ENCODE assay signal across 8 mouse cellular contexts in the genomic region with DNA sequence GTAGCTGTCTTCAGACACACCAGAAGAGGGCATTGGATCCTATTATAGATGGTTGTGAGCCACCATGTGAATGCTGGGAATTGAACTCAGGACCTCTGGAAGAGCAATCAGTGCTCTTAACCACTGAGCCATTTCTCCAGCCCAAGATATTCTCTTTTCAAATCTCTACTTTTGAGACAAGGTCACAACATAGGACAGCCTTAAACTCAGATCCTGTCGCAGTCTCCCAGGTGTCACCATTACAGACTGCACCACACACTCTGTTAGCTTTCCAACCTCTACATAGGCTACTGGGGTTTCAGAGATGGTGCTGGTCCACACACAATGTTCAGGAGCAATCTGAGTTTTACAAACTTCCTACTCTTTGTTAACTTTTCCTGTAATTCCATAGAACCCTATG. TPM values are rescaled to one million over a fixed set of nuclear protein-coding genes. Genes with fewer than 3 reads are reported as not detected.
DNase-seq lines count a peak whose midpoint lies in the region; ATAC-seq and TF ChIP-seq lines count a peak whose summit lies in the region.
"Not testable (repeated sequence)": the region's sequence is repeated elsewhere in the genome, so short reads cannot be mapped to it uniquely, and the experiment has no call there.
"Had no signal": no experiment of that assay in that cellular context is flagged by ENCODE, and none has a peak within 500 bp of the region (broad histone marks: within the 10 kb centered on the region; RNA-seq: fewer than 3 reads in every experiment).

No protein-coding gene starts in this region.

- H3K27ac ChIP-seq in ES-Bruce4 (ENCODE audit: insufficient read depth, low read length); hindbrain, embryonic 14.5 days; left cerebral cortex, adult 2 months; midbrain, embryonic 15.5 days: not testable (repeated sequence)
- peak overlapping the region; percentile 95; the same call in 1 of the 2 replicates for H3K27ac ChIP-seq in embryonic facial prominence, embryonic 14.5 days (replicated peaks; ENCODE audit: low read depth, low read length)
- peak overlapping the region; percentile 95 for H3K27ac ChIP-seq in heart, adult 2 months
- peak overlapping the region; percentile 95 for H3K27ac ChIP-seq in liver, postnatal 0 days (ENCODE audit: low read depth)

- WGBS in embryonic facial prominence, embryonic 14.5 days, result 70% methylated on average over 1 of the region's 1 CpGs
- 53% methylated on average over 1 of the region's 1 CpGs for WGBS in heart, adult 2 months
- 86% methylated on average over 1 of the region's 1 CpGs for WGBS in hindbrain, embryonic 14.5 days
- WGBS in liver, postnatal 0 days (ENCODE audit: insufficient replicate concordance), result 71% methylated on average over 1 of the region's 1 CpGs
- 86% methylated on average over 1 of the region's 1 CpGs for WGBS in midbrain, embryonic 15.5 days

- not testable (repeated sequence) for H3K9me3 ChIP-seq in ES-Bruce4 (replicated peaks; ENCODE audit: control insufficient read depth, insufficient read depth, low read length, poor library complexity, severe bottlenecking); embryonic facial prominence, embryonic 14.5 days (ENCODE audit: control insufficient read depth, low read length); hindbrain, embryonic 14.5 days (ENCODE audit: control insufficient read depth, low read length); liver, postnatal 0 days (ENCODE audit: low read length); midbrain, embryonic 15.5 days

- not testable (repeated sequence) for H3K4me3 ChIP-seq in ES-Bruce4 (ENCODE audit: low read depth, low read length)
- peak overlapping the region; percentile 71 for H3K4me3 ChIP-seq in embryonic facial prominence, embryonic 14.5 days (ENCODE audit: low read depth, low read length)
- H3K4me3 ChIP-seq in heart, adult 2 months, result peak overlapping the region; percentile 64
- H3K4me3 ChIP-seq in hindbrain, embryonic 14.5 days (replicated peaks; ENCODE audit: low read length), result peak overlapping the region; percentile 64
- H3K4me3 ChIP-seq in left cerebral cortex, adult 2 months, result peak overlapping the region; percentile 82; the same call in 1 of the 2 replicates
- H3K4me3 ChIP-seq in liver, postnatal 0 days (ENCODE audit: low read depth, low read length), result peak overlapping the region; percentile 76
- H3K4me3 ChIP-seq in midbrain, embryonic 15.5 days, result peak overlapping the region; percentile 64

- not testable (repeated sequence) for H3K4me1 ChIP-seq in ES-Bruce4 (ENCODE audit: control insufficient read depth, insufficient read depth, low read length); heart, adult 2 months (ENCODE audit: control insufficient read depth, insufficient read depth, low read length); liver, postnatal 0 days (ENCODE audit: insufficient read depth)
- 0 out of 2 replicates have a peak, but pooled peaks cover 11% of the 10 kb centered on the region for H3K4me1 ChIP-seq in embryonic facial prominence, embryonic 14.5 days (ENCODE audit: control insufficient read depth, insufficient read depth, low read length)
- H3K4me1 ChIP-seq in hindbrain, embryonic 14.5 days (replicated peaks; ENCODE audit: control insufficient read depth, insufficient read depth, low read length), result peaks cover 19% of the 10 kb centered on the region
- H3K4me1 ChIP-seq in midbrain, embryonic 15.5 days, result peaks cover 30% of the 10 kb centered on the region

- TF ChIP-seq EP300 in ES-Bruce4 (IDR thresholded peaks at IDR 0.05; ENCODE audit: insufficient read depth, low read depth, low read length); heart, adult 2 months (IDR thresholded peaks at IDR 0.05; ENCODE audit: insufficient read depth, low read depth, low read length); liver, postnatal 0 days (IDR thresholded peaks at IDR 0.05; ENCODE audit: low read depth): not testable (repeated sequence)

- H3K9ac ChIP-seq in ES-Bruce4 (ENCODE audit: low read depth, poor library complexity, severe bottlenecking), result peak overlapping the region; percentile 74
- peak overlapping the region; percentile 86 for H3K9ac ChIP-seq in embryonic facial prominence, embryonic 14.5 days (ENCODE audit: low read depth, low read length)
- not testable (repeated sequence) for H3K9ac ChIP-seq in heart, adult 2 months (ENCODE audit: low read depth, low read length)
- H3K9ac ChIP-seq in hindbrain, embryonic 14.5 days, result peak overlapping the region; percentile 71
- peak overlapping the region; percentile 81 for H3K9ac ChIP-seq in liver, postnatal 0 days (replicated peaks)
- H3K9ac ChIP-seq in midbrain, embryonic 15.5 days, result peak overlapping the region; percentile 53; the same call in 1 of the 2 replicates

- not testable (repeated sequence) for H3K79me2 ChIP-seq in heart, adult 2 months (replicated peaks; ENCODE audit: control insufficient read depth, insufficient read depth, low read length)

- ATAC-seq in embryonic facial prominence, embryonic 14.5 days (ENCODE audit: low read depth); hindbrain, embryonic 14.5 days (ENCODE audit: low FRiP score); liver, postnatal 0 days; midbrain, embryonic 15.5 days (replicated peaks): not testable (repeated sequence)

- intact Hi-C loops in heart, adult 2 months (cut with DNase I); left cerebral cortex, adult 2 months (cut with DNase I): not testable (repeated sequence)

- peaks cover 42% of the 10 kb centered on the region for H3K36me3 ChIP-seq in ES-Bruce4 (ENCODE audit: control insufficient read depth, insufficient read depth, low read length, poor library complexity, severe bottlenecking)
- H3K36me3 ChIP-seq in embryonic facial prominence, embryonic 14.5 days (ENCODE audit: control insufficient read depth, insufficient read depth, low read length), result peaks cover 39% of the 10 kb centered on the region
- H3K36me3 ChIP-seq in heart, adult 2 months (ENCODE audit: control insufficient read depth, insufficient read depth, low read length), result not testable (repeated sequence)
- peaks cover 41% of the 10 kb centered on the region for H3K36me3 ChIP-seq in hindbrain, embryonic 14.5 days (replicated peaks; ENCODE audit: control insufficient read depth, insufficient read depth)
- H3K36me3 ChIP-seq in liver, postnatal 0 days (replicated peaks; ENCODE audit: insufficient read depth, low read length), result peaks cover 31% of the 10 kb centered on the region
- H3K36me3 ChIP-seq in midbrain, embryonic 15.5 days (replicated peaks), result peaks cover 17% of the 10 kb centered on the region

- not testable (repeated sequence) for H3K27me3 ChIP-seq in ES-Bruce4 (ENCODE audit: control insufficient read depth, insufficient read depth, low read length, poor library complexity, severe bottlenecking); embryonic facial prominence, embryonic 14.5 days (replicated peaks; ENCODE audit: control insufficient read depth, insufficient read depth, low read length); heart, adult 2 months (ENCODE audit: control insufficient read depth, insufficient read depth, low read length); hindbrain, embryonic 14.5 days (ENCODE audit: control insufficient read depth, insufficient read depth, low read length); liver, postnatal 0 days (ENCODE audit: insufficient read depth, low read length); midbrain, embryonic 15.5 days (replicated peaks)

- not testable (repeated sequence) for DNase-seq in embryonic facial prominence, embryonic 14.5 days (ENCODE audit: low spot score); heart, adult 2 months; hindbrain, embryonic 14.5 days (ENCODE audit: low spot score); left cerebral cortex, adult 2 months (ENCODE audit: extremely low spot score in 1 of 2, low spot score in 2 of 2); liver, postnatal 0 days

- TF ChIP-seq POLR2A in ES-Bruce4 (IDR thresholded peaks at IDR 0.05; ENCODE audit: insufficient read depth, low read length); heart, adult 2 months (IDR thresholded peaks at IDR 0.05; ENCODE audit: insufficient read depth, low read depth, low read length): not testable (repeated sequence)

- not testable (repeated sequence) for TF ChIP-seq CTCF in ES-Bruce4 (IDR thresholded peaks at IDR 0.05; ENCODE audit: low read depth, low read length); heart, adult 2 months (IDR thresholded peaks at IDR 0.05); left cerebral cortex, adult 2 months (IDR thresholded peaks at IDR 0.05); liver, postnatal 0 days (IDR thresholded peaks at IDR 0.05; ENCODE audit: low read depth)

- peak overlapping the region; percentile 88 for H3K4me2 ChIP-seq in embryonic facial prominence, embryonic 14.5 days (ENCODE audit: low read depth, low read length)
- peak overlapping the region; percentile 90 for H3K4me2 ChIP-seq in hindbrain, embryonic 14.5 days (replicated peaks)
- peak overlapping the region; percentile 93 for H3K4me2 ChIP-seq in liver, postnatal 0 days (ENCODE audit: low read depth, low read length)
- peak overlapping the region; percentile 76 for H3K4me2 ChIP-seq in midbrain, embryonic 15.5 days

RNA-seq across cellular contexts. Expression of gene Osgep, which starts 1.3 kb away (rescaled TPM):
- 68.4 and 72.5 TPM in 2 replicates for polyA plus RNA-seq in ES-Bruce4 (2011; ENCODE audit: insufficient read depth, insufficient read length, low read depth, missing spikeins)
- 138 and 153 TPM in 2 replicates for polyA plus RNA-seq in embryonic facial prominence, embryonic 14.5 days (2014; fragmentation: Nextera tagmentation; extraction: Ambion mirVana)
- total RNA-seq in heart, adult 2 months (2021), result 10 to 100 TPM; 67.8 to 70.5 TPM
- 84.2 and 89.0 TPM in 2 replicates for polyA plus RNA-seq in heart, adult 2 months (2012; rRNA removed)
- 107 and 118 TPM in 2 replicates for polyA plus RNA-seq in hindbrain, embryonic 14.5 days (2014; fragmentation: Nextera tagmentation; extraction: Ambion mirVana)
- total RNA-seq in left cerebral cortex, adult 2 months (2021), result 10 to 100 TPM; 29.2 to 34.8 TPM
- 38.5 and 39.5 TPM in 2 replicates for polyA plus RNA-seq in liver, postnatal 0 days (2015; fragmentation: Nextera tagmentation; extraction: Ambion mirVana)
- polyA plus RNA-seq in midbrain, embryonic 15.5 days (2015; fragmentation: Nextera tagmentation; extraction: Ambion mirVana), result 104 and 116 TPM in 2 replicates

RNA-seq across cellular contexts. Expression of gene Apex1, which starts 1.3 kb away (rescaled TPM):
- 165 and 181 TPM in 2 replicates for polyA plus RNA-seq in ES-Bruce4 (2011; ENCODE audit: insufficient read depth, insufficient read length, low read depth, missing spikeins)
- polyA plus RNA-seq in embryonic facial prominence, embryonic 14.5 days (2014; fragmentation: Nextera tagmentation; extraction: Ambion mirVana), result 177 and 204 TPM in 2 replicates
- total RNA-seq in heart, adult 2 months (2021), result 10 to 100 TPM; 23.2 to 27.4 TPM
- polyA plus RNA-seq in heart, adult 2 months (2012; rRNA removed), result 18.8 and 31.6 TPM in 2 replicates
- 165 and 171 TPM in 2 replicates for polyA plus RNA-seq in hindbrain, embryonic 14.5 days (2014; fragmentation: Nextera tagmentation; extraction: Ambion mirVana)
- total RNA-seq in left cerebral cortex, adult 2 months (2021), result 10 to 100 TPM; 54.9 to 58.8 TPM
- polyA plus RNA-seq in liver, postnatal 0 days (2015; fragmentation: Nextera tagmentation; extraction: Ambion mirVana), result 58.0 and 60.1 TPM in 2 replicates
- polyA plus RNA-seq in midbrain, embryonic 15.5 days (2015; fragmentation: Nextera tagmentation; extraction: Ambion mirVana), result 190 and 191 TPM in 2 replicates

RNA-seq across cellular contexts. Expression of gene Pip4p1, which starts 7.2 kb away (rescaled TPM):
- polyA plus RNA-seq in ES-Bruce4 (2011; ENCODE audit: insufficient read depth, insufficient read length, low read depth, missing spikeins), result 90.3 and 95.5 TPM in 2 replicates
- 42.0 and 54.8 TPM in 2 replicates for polyA plus RNA-seq in embryonic facial prominence, embryonic 14.5 days (2014; fragmentation: Nextera tagmentation; extraction: Ambion mirVana)
- total RNA-seq in heart, adult 2 months (2021), result 10 to 100 TPM; 18.6 to 27.8 TPM
- 30.5 and 54.4 TPM in 2 replicates for polyA plus RNA-seq in heart, adult 2 months (2012; rRNA removed)
- 93.1 and 100.0 TPM in 2 replicates for polyA plus RNA-seq in hindbrain, embryonic 14.5 days (2014; fragmentation: Nextera tagmentation; extraction: Ambion mirVana)
- total RNA-seq in left cerebral cortex, adult 2 months (2021), result 10 to 100 TPM; 95.6 to 98.2 TPM
- polyA plus RNA-seq in liver, postnatal 0 days (2015; fragmentation: Nextera tagmentation; extraction: Ambion mirVana), result 23.6 and 24.2 TPM in 2 replicates
- polyA plus RNA-seq in midbrain, embryonic 15.5 days (2015; fragmentation: Nextera tagmentation; extraction: Ambion mirVana), result 101 and 111 TPM in 2 replicates

RNA-seq across cellular contexts. Expression of gene Pnp, which starts 7.4 kb away (rescaled TPM):
- 58.9 and 64.4 TPM in 2 replicates for polyA plus RNA-seq in ES-Bruce4 (2011; ENCODE audit: insufficient read depth, insufficient read length, low read depth, missing spikeins)
- polyA plus RNA-seq in embryonic facial prominence, embryonic 14.5 days (2014; fragmentation: Nextera tagmentation; extraction: Ambion mirVana), result 51.5 and 51.7 TPM in 2 replicates
- 10 to 100 TPM; 14.4 to 18.1 TPM for total RNA-seq in heart, adult 2 months (2021)
- polyA plus RNA-seq in heart, adult 2 months (2012; rRNA removed), result 17.2 and 25.4 TPM in 2 replicates
- 23.2 and 23.9 TPM in 2 replicates for polyA plus RNA-seq in hindbrain, embryonic 14.5 days (2014; fragmentation: Nextera tagmentation; extraction: Ambion mirVana)
- total RNA-seq in left cerebral cortex, adult 2 months (2021), result 10 to 100 TPM; 11.7 to 13.3 TPM
- 66.4 and 70.4 TPM in 2 replicates for polyA plus RNA-seq in liver, postnatal 0 days (2015; fragmentation: Nextera tagmentation; extraction: Ambion mirVana)
- polyA plus RNA-seq in midbrain, embryonic 15.5 days (2015; fragmentation: Nextera tagmentation; extraction: Ambion mirVana), result 20.3 and 21.3 TPM in 2 replicates

RNA-seq across cellular contexts. Expression of gene Gm49342, which starts 20.9 kb away (rescaled TPM):
- polyA plus RNA-seq in ES-Bruce4 (2011; ENCODE audit: insufficient read depth, insufficient read length, low read depth, missing spikeins), result 24.9 and 31.0 TPM in 2 replicates
- not detected in 2 replicates for polyA plus RNA-seq in embryonic facial prominence, embryonic 14.5 days (2014; fragmentation: Nextera tagmentation; extraction: Ambion mirVana)
- 10 to 100 TPM; 11.3 to 12.1 TPM for total RNA-seq in heart, adult 2 months (2021)
- 13.4 and 23.4 TPM in 2 replicates for polyA plus RNA-seq in heart, adult 2 months (2012; rRNA removed)
- polyA plus RNA-seq in hindbrain, embryonic 14.5 days (2014; fragmentation: Nextera tagmentation; extraction: Ambion mirVana), result 2.1 TPM in 1 of 2 replicates, not detected in the other
- 1 to 10 TPM; 8.4 to 9.2 TPM for total RNA-seq in left cerebral cortex, adult 2 months (2021)
- not detected in 2 replicates for polyA plus RNA-seq in liver, postnatal 0 days (2015; fragmentation: Nextera tagmentation; extraction: Ambion mirVana)
- polyA plus RNA-seq in midbrain, embryonic 15.5 days (2015; fragmentation: Nextera tagmentation; extraction: Ambion mirVana), result not detected in 2 replicates
- total RNA-seq: neutrophil, adult 5-6 weeks had no signal
